Mouse (Mus musculus): ENCODE data around the gene Rora.

The Rora gene

GRCm38 (mm10) chr9:69357834-69358233 lies 704.2 kb downstream of the Rora start:
- peak; percentile 14 for DNase-seq (ENCODE audit: low spot score)

DNA sequence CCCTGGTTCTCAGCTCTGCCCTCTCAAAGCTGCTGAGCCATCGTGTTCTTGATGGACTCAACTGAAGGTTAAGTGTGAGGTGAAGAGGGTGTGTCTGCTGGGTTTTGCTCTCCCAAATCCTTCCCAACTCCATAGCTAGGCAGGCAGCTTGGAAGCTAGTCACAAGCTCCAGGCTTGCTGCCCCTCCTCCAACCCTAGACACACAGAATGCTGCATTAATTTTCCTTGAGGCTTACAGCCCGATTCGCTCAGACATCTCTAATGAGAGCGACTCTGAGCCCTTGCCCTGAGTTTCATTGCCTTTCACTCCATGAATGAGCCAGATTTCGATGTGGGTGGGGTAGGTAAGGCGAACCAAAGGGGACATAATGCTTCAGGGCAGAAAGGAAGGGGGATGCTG lies 705.2 kb downstream of the Rora start:
- no peak for DNase-seq (ENCODE audit: low spot score)

DNA sequence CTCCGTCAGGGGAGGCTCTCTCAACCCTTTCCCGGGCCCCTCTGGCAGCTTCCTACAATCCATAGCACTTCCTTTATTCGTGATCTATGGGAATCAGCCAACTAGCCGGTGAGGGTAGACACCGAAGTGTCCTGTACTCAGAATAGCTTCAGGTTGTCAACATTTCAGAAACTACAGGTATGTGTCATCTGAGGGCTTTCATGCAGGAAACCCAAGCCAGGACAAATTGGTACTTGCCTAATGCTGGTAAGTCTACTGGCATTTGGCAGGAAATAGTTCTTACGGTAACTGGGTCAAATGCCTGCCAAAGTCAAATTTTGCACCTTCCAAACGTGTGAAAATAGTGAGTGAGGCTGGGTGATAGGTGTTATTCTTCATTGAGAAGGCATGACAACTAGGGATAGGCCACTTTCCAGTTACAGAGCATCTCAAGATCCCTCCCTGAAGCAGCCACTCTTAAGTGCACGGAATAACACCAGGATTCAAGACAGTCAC lies 708.4 kb downstream of the Rora start:
- DNase-seq (ENCODE audit: low spot score) = no peak

- no peak for DNase-seq (ENCODE audit: low spot score)
Measured at GRCm38 (mm10) chr9:69362766-69363165, 709.2 kb downstream of the Rora start.

DNA sequence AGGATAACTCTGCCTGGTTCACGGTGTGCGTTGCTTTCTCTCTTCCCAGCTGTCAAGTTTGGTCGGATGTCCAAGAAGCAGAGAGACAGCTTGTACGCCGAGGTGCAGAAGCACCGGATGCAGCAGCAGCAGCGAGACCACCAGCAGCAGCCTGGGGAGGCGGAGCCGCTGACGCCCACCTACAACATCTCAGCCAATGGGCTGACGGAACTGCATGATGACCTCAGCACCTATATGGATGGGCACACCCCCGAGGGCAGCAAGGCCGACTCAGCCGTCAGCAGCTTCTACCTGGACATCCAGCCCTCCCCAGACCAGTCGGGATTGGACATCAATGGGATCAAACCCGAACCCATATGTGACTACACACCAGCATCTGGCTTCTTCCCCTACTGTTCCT lies 710.5 kb downstream of the Rora start:
- DNase-seq (ENCODE audit: low spot score) = no peak

GRCm38 (mm10) chr9:69367055-69367454 lies 713.5 kb downstream of the Rora start:
- no peak for DNase-seq (ENCODE audit: low spot score)

DNA sequence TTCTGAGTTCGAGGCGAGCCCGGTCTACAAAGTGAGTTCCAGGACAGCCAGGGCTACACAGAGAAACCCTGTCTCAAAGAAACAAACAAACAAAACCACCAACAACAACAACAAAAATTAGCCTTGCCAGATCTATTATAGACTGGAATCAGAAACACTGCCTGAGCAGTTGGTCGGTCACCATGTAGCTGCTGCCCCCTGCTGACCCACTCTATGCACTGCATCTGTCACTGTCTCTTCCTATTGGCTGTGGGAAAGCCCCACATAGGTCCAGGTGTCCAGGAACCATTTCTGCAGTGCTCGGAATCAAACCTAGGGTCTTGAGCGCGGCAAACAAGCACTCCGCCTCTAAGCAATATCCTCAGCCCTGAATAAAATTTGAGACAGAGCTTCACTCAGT lies 714.5 kb downstream of the Rora start:
- no peak for DNase-seq (ENCODE audit: low spot score)

- DNase-seq (ENCODE audit: low spot score) = no peak
Measured at GRCm38 (mm10) chr9:69371046-69371724, 717.6 kb downstream of the Rora start.

DNA sequence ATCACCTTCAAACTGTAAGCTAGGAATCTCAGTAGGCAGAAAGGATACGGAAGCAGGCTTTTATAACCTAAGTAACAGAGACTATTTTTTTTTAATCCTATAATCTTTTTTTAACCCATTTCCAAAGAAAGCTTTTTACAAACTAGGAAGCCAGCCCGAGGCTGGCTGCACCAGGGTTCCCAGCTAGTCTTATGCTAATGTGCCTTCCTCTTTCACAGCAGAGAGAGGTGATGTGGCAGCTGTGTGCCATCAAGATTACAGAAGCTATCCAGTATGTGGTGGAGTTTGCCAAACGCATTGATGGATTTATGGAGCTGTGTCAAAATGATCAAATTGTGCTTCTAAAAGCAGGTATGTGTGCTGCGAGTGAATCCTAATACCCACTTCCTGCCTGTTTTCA lies 719.3 kb downstream of the Rora start:
- DNase-seq (ENCODE audit: low spot score) = no peak

DNA sequence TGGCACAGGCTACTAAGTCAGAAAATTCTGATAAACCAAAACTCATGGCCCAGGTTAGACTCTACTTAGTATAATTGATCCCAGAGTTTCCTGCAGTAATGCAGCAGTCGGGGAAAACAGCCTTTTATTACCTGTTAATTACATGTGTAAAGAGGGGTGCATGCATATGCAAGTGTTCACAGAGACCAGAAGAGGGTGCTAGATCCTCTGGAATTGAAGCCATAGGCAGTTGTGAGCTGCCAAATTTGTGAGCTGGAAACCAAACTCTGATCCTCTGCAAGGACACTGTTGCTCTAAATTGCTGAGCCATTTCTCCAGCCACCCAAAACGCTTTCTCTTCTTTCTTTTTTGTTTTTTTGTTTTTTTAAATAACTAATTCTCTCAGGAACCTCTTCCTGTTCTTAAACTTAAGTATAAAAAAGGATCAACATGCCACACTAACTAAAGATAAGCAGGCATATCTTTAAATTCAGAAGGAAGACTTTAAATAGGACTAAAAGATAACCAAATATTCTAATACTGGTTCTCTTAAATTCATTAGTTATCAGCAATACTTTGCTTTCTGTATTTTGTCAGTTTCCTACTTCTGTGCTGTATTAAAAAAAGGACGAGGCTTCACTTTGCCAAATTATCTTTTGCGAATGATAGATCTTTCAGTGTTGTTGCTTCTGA lies 723.5 kb downstream of the Rora start:
- DNase-seq (ENCODE audit: low spot score) = no peak

GRCm38 (mm10) chr9:69377654-69378045 lies 724.1 kb downstream of the Rora start:
- DNase-seq (ENCODE audit: low spot score) = no peak

GRCm38 (mm10) chr9:69380546-69380945 lies 727.0 kb downstream of the Rora start:
- no peak for DNase-seq (ENCODE audit: low spot score)

- peak; percentile 12 for DNase-seq (ENCODE audit: low spot score)
Measured at GRCm38 (mm10) chr9:69381741-69382140, 728.2 kb downstream of the Rora start.

GRCm38 (mm10) chr9:69384475-69384874 lies 730.9 kb downstream of the Rora start:
- DNase-seq (ENCODE audit: low spot score) = no peak

DNA sequence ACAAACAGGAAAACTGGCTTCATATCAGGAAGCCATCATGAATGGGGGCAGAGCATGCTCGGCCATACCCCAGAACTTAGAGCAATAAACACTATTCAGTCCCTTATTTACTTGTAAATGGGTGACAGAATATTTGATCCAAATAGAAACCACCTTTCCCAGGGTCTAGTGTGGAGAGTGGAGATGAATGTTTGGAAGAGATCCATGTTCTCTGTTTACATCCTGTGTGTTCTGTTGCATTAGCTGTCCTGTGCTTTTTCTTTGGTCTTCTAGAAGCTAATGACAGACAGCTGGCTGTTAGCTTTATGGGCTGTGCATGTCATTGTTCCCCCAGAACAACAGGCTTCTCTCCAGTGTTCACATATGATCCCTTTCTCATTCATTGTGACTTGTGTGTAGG lies 731.3 kb downstream of the Rora start:
- no peak for DNase-seq (ENCODE audit: low spot score)

- DNase-seq (ENCODE audit: low spot score) = no peak
Measured at GRCm38 (mm10) chr9:69387296-69387695, 733.7 kb downstream of the Rora start.

DNA sequence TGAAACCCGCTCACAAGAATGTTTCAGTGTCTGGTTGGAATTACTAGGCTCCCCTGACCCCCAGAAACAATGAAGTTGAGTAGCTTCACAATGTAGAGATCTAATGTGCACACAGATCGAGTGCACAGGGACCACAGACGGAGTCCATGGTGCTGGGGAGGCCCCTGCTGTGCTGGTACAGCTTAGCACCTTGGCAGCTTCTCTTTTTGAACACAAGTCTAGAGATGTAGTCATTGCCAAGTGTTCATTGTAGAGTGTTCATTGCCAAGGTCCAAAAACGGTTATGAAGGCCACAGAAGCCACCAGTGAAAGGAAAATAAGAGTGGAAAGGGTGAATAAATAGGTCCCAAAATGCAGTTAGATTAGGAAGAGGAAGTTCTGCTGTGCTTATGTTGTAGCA lies 737.0 kb downstream of the Rora start:
- no peak for DNase-seq (ENCODE audit: low spot score)

DNA sequence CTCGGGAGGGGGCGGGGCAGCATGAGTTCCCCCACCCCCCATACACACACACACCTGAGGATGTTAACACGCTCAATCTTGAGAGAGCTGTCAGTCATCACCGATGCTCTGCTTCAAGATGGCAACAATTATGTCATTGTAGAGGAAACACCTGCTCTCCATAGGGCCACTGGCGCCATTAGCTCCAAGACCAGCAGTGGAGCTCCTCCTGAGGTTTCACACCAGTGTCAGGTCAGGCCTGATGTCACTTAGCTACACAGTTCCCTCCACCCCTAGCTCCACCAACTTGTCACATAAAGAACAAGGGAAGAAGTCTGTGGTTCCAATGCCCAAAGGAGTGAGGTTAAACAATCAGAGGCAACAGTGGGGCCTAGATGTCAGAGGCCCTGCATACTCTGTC lies 740.6 kb downstream of the Rora start:
- no peak for DNase-seq (ENCODE audit: low spot score)

- no peak for DNase-seq (ENCODE audit: low spot score)
Measured at GRCm38 (mm10) chr9:69397432-69397759, 743.8 kb downstream of the Rora start.

DNA sequence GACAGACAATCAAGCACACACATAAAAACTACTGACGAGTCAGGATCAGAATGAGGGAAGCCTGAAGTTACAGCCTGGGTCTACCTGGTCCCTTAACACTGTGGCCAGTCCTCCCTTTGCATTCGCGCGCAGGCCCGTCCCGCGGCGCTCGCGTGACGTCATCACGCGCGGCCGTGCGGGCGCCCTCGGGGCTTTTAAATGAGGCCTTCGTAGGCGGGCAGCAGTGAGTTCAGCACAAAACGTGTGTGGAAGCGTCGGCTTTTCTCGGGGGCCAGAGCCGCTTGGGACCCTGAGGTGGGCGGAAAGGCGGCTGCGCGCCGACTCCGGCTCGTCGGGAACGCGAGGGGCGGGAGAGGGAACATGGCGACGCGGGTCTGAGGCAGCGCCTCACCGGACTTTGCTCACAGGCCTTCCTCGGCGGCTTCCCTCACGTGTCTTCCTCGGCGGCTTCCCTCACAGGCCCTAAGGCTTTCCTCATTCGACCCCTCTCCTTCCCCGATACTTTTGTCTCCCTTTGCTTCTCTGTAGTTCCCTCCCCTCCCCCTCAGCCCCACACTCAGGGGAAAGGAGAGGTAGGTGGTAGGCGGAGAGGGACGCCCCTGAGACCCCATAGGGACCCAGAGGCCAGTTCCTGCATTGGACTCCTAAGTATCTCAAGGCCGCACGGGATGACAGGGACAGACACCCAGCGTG lies 744.3 kb downstream of the Rora start, which contains the start of gene Ice2:
Gene Ice2, plus strand, starts transcription at position 147 of the 693 bp plus-strand sequence.
- peak; percentile 83 for DNase-seq (ENCODE audit: low spot score)

- DNase-seq (ENCODE audit: low spot score) = no peak
Measured at GRCm38 (mm10) chr9:69398453-69398850, 744.9 kb downstream of the Rora start.

GRCm38 (mm10) chr9:69404671-69405070 lies 751.1 kb downstream of the Rora start:
- no peak for DNase-seq (ENCODE audit: low spot score)

GRCm38 (mm10) chr9:69419476-69419875 lies 765.9 kb downstream of the Rora start:
- no peak for DNase-seq (ENCODE audit: low spot score)
